Comparison of ENCODE assay signal across 24 mouse cellular contexts in the genomic region with DNA sequence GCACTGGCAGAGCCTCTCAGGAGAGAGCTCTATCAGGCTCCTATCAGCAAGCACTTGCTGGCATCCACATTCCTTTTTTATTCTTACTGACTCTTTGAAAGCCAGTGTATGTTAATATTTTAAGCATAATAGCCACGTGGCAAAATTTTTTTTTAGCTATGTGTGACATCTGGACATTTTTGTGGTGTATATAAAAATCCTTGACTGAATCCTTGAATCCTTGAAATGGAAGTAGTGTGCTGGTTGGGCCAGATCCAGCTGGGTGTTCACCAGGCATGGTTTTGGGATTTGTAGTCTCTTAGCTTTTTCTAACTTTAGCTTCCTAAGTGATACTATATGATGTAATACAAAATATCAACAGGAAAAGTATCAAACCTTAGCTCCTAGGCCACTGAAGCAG. TPM values are rescaled to one million over a fixed set of nuclear protein-coding genes. Genes with fewer than 3 reads are reported as not detected.
DNase-seq lines count a peak whose midpoint lies in the region; ATAC-seq and TF ChIP-seq lines count a peak whose summit lies in the region.
"Had no signal": no experiment of that assay in that cellular context is flagged by ENCODE, and none has a peak within 500 bp of the region (broad histone marks: within the 10 kb centered on the region; RNA-seq: fewer than 3 reads in every experiment).

No protein-coding gene starts in this region.

- TF ChIP-seq EP300 in stomach, postnatal 0 days (optimal IDR thresholded peaks at IDR 0.05): no peak

- no peaks in the 10 kb centered on the region for H3K9me3 ChIP-seq in stomach, postnatal 0 days (ENCODE audit: control insufficient read depth, low read length)
- H3K9me3 ChIP-seq: forebrain, embryonic 12.5 days; heart, embryonic 13.5 days; liver, embryonic 13.5 days; lung, embryonic 15.5 days; midbrain, embryonic 12.5 days; neural tube, embryonic 12.5 days; stomach, embryonic 15.5 days had no signal

- H3K36me3 ChIP-seq in stomach, postnatal 0 days (ENCODE audit: control insufficient read depth, insufficient read depth, low read length): peaks cover 3% of the 10 kb centered on the region; the same call in 1 of the 2 replicates

- WGBS in stomach, postnatal 0 days: 44% methylated on average over 1 of the region's 1 CpGs

- no peak for TF ChIP-seq CTCF in left cerebral cortex, adult 2 months (IDR thresholded peaks at IDR 0.05)
- TF ChIP-seq CTCF in stomach, postnatal 0 days (IDR thresholded peaks at IDR 0.05; ENCODE audit: low read depth): no peak

- no peak overlapping the region for H3K9ac ChIP-seq in stomach, postnatal 0 days (ENCODE audit: low read length)
- H3K9ac ChIP-seq: forebrain, embryonic 12.5 days; heart, embryonic 13.5 days; hindbrain, embryonic 14.5 days; liver, embryonic 13.5 days; lung, embryonic 15.5 days; midbrain, embryonic 12.5 days; neural tube, embryonic 12.5 days; stomach, embryonic 15.5 days had no signal

- H3K27ac ChIP-seq in left cerebral cortex, adult 2 months: no peak overlapping the region
- no peak overlapping the region for H3K27ac ChIP-seq in stomach, postnatal 0 days (replicated peaks)
- H3K27ac ChIP-seq: forebrain, embryonic 12.5 days; gastrocnemius, adult 2 months; heart, embryonic 13.5 days; hindbrain, embryonic 14.5 days; liver, embryonic 13.5 days; lung, embryonic 15.5 days; midbrain, embryonic 12.5 days; neural tube, embryonic 12.5 days; stomach, embryonic 15.5 days had no signal

- H3K4me1 ChIP-seq in stomach, postnatal 0 days (replicated peaks; ENCODE audit: control insufficient read depth, insufficient read depth): no peaks in the 10 kb centered on the region
- H3K4me1 ChIP-seq: forebrain, embryonic 12.5 days; midbrain, embryonic 12.5 days; neural tube, embryonic 12.5 days; stomach, embryonic 15.5 days had no signal

- no peak overlapping the region for H3K4me2 ChIP-seq in stomach, postnatal 0 days (replicated peaks; ENCODE audit: low read depth)
- H3K4me2 ChIP-seq: forebrain, embryonic 12.5 days; heart, embryonic 13.5 days; hindbrain, embryonic 14.5 days; liver, embryonic 13.5 days; lung, embryonic 15.5 days; midbrain, embryonic 12.5 days; neural tube, embryonic 12.5 days; stomach, embryonic 15.5 days had no signal

- no peak for ATAC-seq in stomach, postnatal 0 days (ENCODE audit: low FRiP score, low TSS enrichment)
- ATAC-seq: activated CD4-positive, CD25-positive, alpha-beta regulatory T cell, adult 4 months; CD4-positive, CD25-positive, alpha-beta regulatory T cell, adult 4 months had no signal

- no peak overlapping the region for H3K4me3 ChIP-seq in left cerebral cortex, adult 2 months
- H3K4me3 ChIP-seq in stomach, postnatal 0 days (ENCODE audit: low read depth, low read length): no peak overlapping the region
- H3K4me3 ChIP-seq: forebrain, embryonic 12.5 days; gastrocnemius, adult 2 months; heart, embryonic 13.5 days; liver, embryonic 13.5 days; lung, embryonic 15.5 days; midbrain, embryonic 12.5 days; neural tube, embryonic 12.5 days; stomach, embryonic 15.5 days had no signal

- no peaks in the 10 kb centered on the region for H3K27me3 ChIP-seq in stomach, postnatal 0 days (ENCODE audit: control insufficient read depth, insufficient read depth, low read length)
- H3K27me3 ChIP-seq: forebrain, embryonic 12.5 days; heart, embryonic 13.5 days; liver, embryonic 13.5 days; lung, embryonic 15.5 days; midbrain, embryonic 12.5 days; neural tube, embryonic 12.5 days; stomach, embryonic 15.5 days had no signal

- peak; percentile 14 to 57 for DNase-seq in adrenal gland, adult (ENCODE audit: inconsistent age in 2 of 2, low spot score in 1 of 2)
- DNase-seq in adrenal gland, postnatal 4 days (ENCODE audit: low spot score in 2 of 2): no peak
- DNase-seq in left cerebral cortex, adult 9 months (ENCODE audit: low spot score in 2 of 2): peak; percentile 15 to 30
- DNase-seq in left cerebral cortex, adult 2 months (ENCODE audit: extremely low spot score in 1 of 2, low spot score in 2 of 2): no peak
- DNase-seq in adrenal gland, postnatal 36 days: peak; percentile 43 to 53
- peak; percentile 65 for DNase-seq in right cerebral cortex, postnatal 14 days
- no peak for DNase-seq in stomach, postnatal 0 days (ENCODE audit: low spot score)
- no peak for DNase-seq in liver
- DNase-seq: cerebellum, adult 2 months; cerebellum, postnatal 36 days; gastrocnemius, adult 2 months; kidney, adult 8-10 months; kidney, postnatal 25 days; layer of hippocampus, adult 9-11 months; liver, embryonic 13.5 days had no signal

- intact Hi-C loops in left cerebral cortex, adult 2 months (cut with DNase I): no loop called here

RNA-seq across cellular contexts. Expression of a gene that starts 32.8 kb away (rescaled TPM):
- 10 to 100 TPM; 59.4 to 61.9 TPM for total RNA-seq in adrenal gland, postnatal 4 days (2021)
- 10 to 100 TPM; 44.0 to 51.4 TPM for total RNA-seq in left cerebral cortex, adult 2 months (2021)
- total RNA-seq in adrenal gland, postnatal 36 days (2021): 10 to 100 TPM; 63.0 to 68.1 TPM
- 18.4 and 18.5 TPM in 2 replicates for polyA plus RNA-seq in stomach, postnatal 0 days (2015; fragmentation: Nextera tagmentation; extraction: Ambion mirVana)

RNA-seq across cellular contexts. Expression of a gene that starts 46.2 kb away (rescaled TPM):
- total RNA-seq in adrenal gland, postnatal 4 days (2021): 100 to 1,000 TPM; 257 to 268 TPM
- 100 to 1,000 TPM; 519 to 532 TPM for total RNA-seq in left cerebral cortex, adult 2 months (2021)
- total RNA-seq in adrenal gland, postnatal 36 days (2021): 100 to 1,000 TPM; 332 to 479 TPM
- polyA plus RNA-seq in stomach, postnatal 0 days (2015; fragmentation: Nextera tagmentation; extraction: Ambion mirVana): 251 and 252 TPM in 2 replicates

RNA-seq across cellular contexts. Expression of a gene that starts 47.8 kb away (rescaled TPM):
- total RNA-seq in adrenal gland, postnatal 4 days (2021): 10 to 100 TPM; 13.4 to 16.8 TPM
- total RNA-seq in left cerebral cortex, adult 2 months (2021): 1 to 10 TPM; 9.0 to 9.8 TPM
- 1 to 10 TPM; 4.5 to 5.9 TPM for total RNA-seq in adrenal gland, postnatal 36 days (2021)
- 21.6 and 21.8 TPM in 2 replicates for polyA plus RNA-seq in stomach, postnatal 0 days (2015; fragmentation: Nextera tagmentation; extraction: Ambion mirVana)

Comparison
In these comparisons a context has a peak if more than half of its experiments do, and no peak if none do; other contexts are left out.
1. DNase-seq: peak in adrenal gland, adult (2 of 2), left cerebral cortex, adult 9 months (2 of 2), adrenal gland, postnatal 36 days (2 of 2) and right cerebral cortex, postnatal 14 days (single experiment); none in adrenal gland, postnatal 4 days (0 of 2), left cerebral cortex, adult 2 months (0 of 2), stomach, postnatal 0 days (single experiment) and liver (single experiment).